Mouse (Mus musculus) gastrocnemius, postnatal 36 days (tissue): Measurements from ENCODE around the gene Adh7. TPM values are rescaled to one million over a fixed set of nuclear protein-coding genes. Genes with fewer than 3 reads are reported as not detected.
A peak's percentile ranks its signal among the peaks of the same experiment; 100 is the strongest.

ENCODE experiments used
- DNase-seq, 2 experiments: peaks; one replicate each; pipeline ENCODE4 v3.0.0; 2022
- intact Hi-C: fragments of 180-260 bp; cut with DNase I; formaldehyde crosslinking; loops from one replicate; pipeline ENCODE4 v1.15.1; 2025
- long read RNA-seq, 2 experiments: library from polyadenylated mRNA; stranded (forward); transcript quantifications; one replicate each; pipeline ENCODE4 v2.0.0; 2021
- total RNA-seq, 2 experiments: library from RNA; stranded (reverse); gene quantifications; 2 replicates each; pipeline ENCODE4 v1.2.3; 2021

Gene Adh7
- total RNA-seq = under 1 TPM; 0.27 to 0.46 TPM
- long read RNA-seq, experiment 1 = 0 reads
- long read RNA-seq, experiment 2, partial matches to known transcripts = 0 of 1 reads
- long read RNA-seq, experiment 2, other reads (novel, unspliced or antisense) = 0 of 1 reads

GRCm38 (mm10) chr3:138217631-138218264 lies at the start of gene Adh7:
TSS of gene Adh7 (plus strand) at chr3:138217760.
- DNase-seq = no peak
- intact Hi-C loops = no loop called here

- no peak for DNase-seq
- intact Hi-C loops = no loop called here
These were observed 44.3 kb upstream of the Adh7 start for GRCm38 (mm10) chr3:138173291-138173690.

- intact Hi-C loops = no loop called here
- DNase-seq = no peak
These were observed 42.0 kb upstream of the Adh7 start for GRCm38 (mm10) chr3:138175551-138175950.

GRCm38 (mm10) chr3:138182019-138182418 lies 35.5 kb upstream of the Adh7 start:
- intact Hi-C loops = no loop called here
- no peak for DNase-seq

- intact Hi-C loops = no loop called here
- DNase-seq = no peak
These were observed 34.2 kb upstream of the Adh7 start for GRCm38 (mm10) chr3:138183371-138183770.

- intact Hi-C loops = no loop called here
These were observed 32.3 kb upstream of the Adh7 start for GRCm38 (mm10) chr3:138185290-138185689.

GRCm38 (mm10) chr3:138185995-138186930 lies 31.3 kb upstream of the Adh7 start:
- intact Hi-C loops = no loop called here
- no peak for DNase-seq

More at GRCm38 (mm10) chr3:138185290-138185689, 32.3 kb upstream of the Adh7 start:
- no peak for DNase-seq

- intact Hi-C loops = no loop called here
- DNase-seq = no peak
These were observed 25.3 kb upstream of the Adh7 start for GRCm38 (mm10) chr3:138192260-138192659.

GRCm38 (mm10) chr3:138193683-138194302 lies 23.8 kb upstream of the Adh7 start, which contains the start of gene 4930579F01Rik:
TSS of gene 4930579F01Rik (minus strand) at chr3:138193825.
- DNase-seq = no peak
- intact Hi-C loops = no loop called here

GRCm38 (mm10) chr3:138197093-138197492 lies 20.5 kb upstream of the Adh7 start:
- no peak for DNase-seq
- intact Hi-C loops = loop anchor here (5.0 kb wide), 1 partner anchor 235 kb away; no protein-coding TSS in a partner anchor

- peak in 1 of 2 experiments; percentile 16 for DNase-seq
- intact Hi-C loops = loop anchor here (5.0 kb wide), 1 partner anchor 235 kb away; no protein-coding TSS in a partner anchor
These were observed 20.0 kb upstream of the Adh7 start for GRCm38 (mm10) chr3:138197556-138197955.

- DNase-seq = peak; percentile 69 to 83
- intact Hi-C loops = loop anchor here (5.0 kb wide), 1 partner anchor 234 kb away; no protein-coding TSS in a partner anchor
These were observed 19.4 kb upstream of the Adh7 start for GRCm38 (mm10) chr3:138197973-138198721.

- intact Hi-C loops = loop anchor here (5.0 kb wide), 1 partner anchor 234 kb away; no protein-coding TSS in a partner anchor
- no peak for DNase-seq
These were observed 18.9 kb upstream of the Adh7 start for GRCm38 (mm10) chr3:138198722-138199068.

- no peak for DNase-seq
- intact Hi-C loops = no loop called here
These were observed 8.7 kb upstream of the Adh7 start for GRCm38 (mm10) chr3:138208821-138209220.

GRCm38 (mm10) chr3:138210432-138211075 lies 7.0 kb upstream of the Adh7 start:
- intact Hi-C loops = no loop called here
- DNase-seq = no peak

GRCm38 (mm10) chr3:138212431-138212951 lies 5.1 kb upstream of the Adh7 start:
- intact Hi-C loops = no loop called here
- no peak for DNase-seq

GRCm38 (mm10) chr3:138215395-138215989 lies 2.1 kb upstream of the Adh7 start:
- intact Hi-C loops = no loop called here

GRCm38 (mm10) chr3:138216091-138216490 lies 1.5 kb upstream of the Adh7 start:
- DNase-seq = no peak
- intact Hi-C loops = no loop called here

More at GRCm38 (mm10) chr3:138215395-138215989, 2.1 kb upstream of the Adh7 start:
- no peak for DNase-seq

- intact Hi-C loops = loop anchor here (5.0 kb wide), 2 partner anchors 186 to 201 kb away; no protein-coding TSS in a partner anchor
- no peak for DNase-seq
These were observed 3.6 kb downstream of the Adh7 start for GRCm38 (mm10) chr3:138221116-138221515.
